Comparison of ENCODE assay signal across 12 mouse cellular contexts in the genomic region with DNA sequence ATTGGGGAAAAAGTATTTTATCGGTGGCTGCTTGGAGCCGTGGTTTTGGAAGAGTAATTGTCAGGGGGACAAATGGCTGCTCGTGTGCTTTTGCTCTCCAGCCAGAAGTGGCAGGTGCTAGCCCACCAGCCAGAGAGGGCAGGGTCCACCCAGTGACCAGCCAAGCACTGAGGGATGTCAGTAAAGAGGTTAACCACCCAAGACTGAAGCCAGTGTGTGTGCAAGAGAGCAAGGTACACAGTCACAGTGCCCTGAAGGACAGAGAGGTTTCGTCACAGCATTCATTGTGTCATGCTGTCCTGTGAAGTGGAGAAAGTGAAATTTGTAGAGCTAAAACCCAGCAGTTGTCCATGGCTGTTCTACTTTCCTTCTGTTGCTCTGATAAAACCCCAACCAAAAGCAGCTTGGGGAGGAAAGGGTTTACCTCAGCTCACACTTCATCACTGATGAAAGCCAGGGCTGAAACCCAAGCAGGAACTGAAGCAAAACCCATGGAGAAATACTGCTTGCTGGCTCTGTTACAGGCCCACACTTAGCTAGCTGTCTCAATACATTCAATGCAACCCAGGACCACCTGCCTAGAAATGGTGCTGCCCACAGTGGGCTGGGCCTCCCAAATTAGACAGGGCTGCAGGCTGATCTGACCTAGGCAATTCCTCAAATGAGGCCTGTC.
DNase-seq lines count a peak whose midpoint lies in the region; ATAC-seq lines count a peak whose summit lies in the region.
"Had no signal": no experiment of that assay in that cellular context is flagged by ENCODE, and none has a peak within 500 bp of the region (broad histone marks: within the 10 kb centered on the region; RNA-seq: fewer than 3 reads in every experiment).

No protein-coding gene starts in this region.

- peak; percentile 66 for ATAC-seq in lung, embryonic 16.5 days (ENCODE audit: low read depth)
- peak; percentile 48 for ATAC-seq in stomach, embryonic 15.5 days (ENCODE audit: insufficient read depth, low FRiP score, low read depth)
- ATAC-seq in monocyte, adult 5-6 weeks (replicated peaks; ENCODE audit: insufficient number of reproducible peaks, low FRiP score, low TSS enrichment, poor library complexity, severe bottlenecking) = no peak

- H3K27me3 ChIP-seq in lung, embryonic 16.5 days (ENCODE audit: control insufficient read depth, insufficient read depth, low read depth, low read length) = no peaks in the 10 kb centered on the region
- no peaks in the 10 kb centered on the region for H3K27me3 ChIP-seq in stomach, embryonic 15.5 days (replicated peaks)
- H3K27me3 ChIP-seq: embryonic facial prominence, embryonic 15.5 days; heart, embryonic 12.5 days had no signal

- H3K9me3 ChIP-seq in lung, embryonic 16.5 days (ENCODE audit: control insufficient read depth, low read length) = no peaks in the 10 kb centered on the region
- H3K9me3 ChIP-seq in stomach, embryonic 15.5 days = no peaks in the 10 kb centered on the region
- H3K9me3 ChIP-seq: embryonic facial prominence, embryonic 15.5 days; heart, embryonic 12.5 days had no signal

- peaks cover 18% of the 10 kb centered on the region for H3K4me1 ChIP-seq in lung, embryonic 16.5 days (replicated peaks; ENCODE audit: control insufficient read depth, insufficient read depth, low read length)
- peaks cover 9% of the 10 kb centered on the region; the same call in 1 of the 2 replicates for H3K4me1 ChIP-seq in stomach, embryonic 15.5 days

- H3K27ac ChIP-seq in lung, embryonic 16.5 days (ENCODE audit: low read length) = 0 out of 2 replicates have a peak overlapping the region, but pooled peaks have one; percentile 21
- H3K27ac ChIP-seq in stomach, embryonic 15.5 days = peak overlapping the region; percentile 21; the same call in 1 of the 2 replicates
- H3K27ac ChIP-seq: embryonic facial prominence, embryonic 15.5 days had no signal

- H3K4me3 ChIP-seq in lung, embryonic 16.5 days (ENCODE audit: low read length) = no peak overlapping the region
- H3K4me3 ChIP-seq in stomach, embryonic 15.5 days (replicated peaks) = no peak overlapping the region
- H3K4me3 ChIP-seq: embryonic facial prominence, embryonic 15.5 days; heart, embryonic 12.5 days had no signal

- H3K9ac ChIP-seq in lung, embryonic 16.5 days (ENCODE audit: low read length) = no peak overlapping the region; the same call in 1 of the 2 replicates
- no peak overlapping the region for H3K9ac ChIP-seq in stomach, embryonic 15.5 days
- H3K9ac ChIP-seq: embryonic facial prominence, embryonic 15.5 days; heart, embryonic 12.5 days had no signal

- no peak for DNase-seq in lung, postnatal 14 days
- peak; percentile 53 to 65 for DNase-seq in kidney, adult 8-10 months
- DNase-seq in liver = peak; percentile 29
- DNase-seq in gastrocnemius, postnatal 25 days = no peak
- DNase-seq: cerebellum, adult 9-10 months; left cerebral cortex, postnatal 4 days; right cerebral cortex, postnatal 25 days had no signal

- 70% methylated on average over 4 of the region's 4 CpGs for WGBS in lung, embryonic 16.5 days
- 81% methylated on average over 4 of the region's 4 CpGs for WGBS in stomach, embryonic 15.5 days

- no peak overlapping the region for H3K4me2 ChIP-seq in lung, embryonic 16.5 days (ENCODE audit: low read depth, low read length)
- H3K4me2 ChIP-seq in stomach, embryonic 15.5 days = no peak overlapping the region
- H3K4me2 ChIP-seq: embryonic facial prominence, embryonic 15.5 days; heart, embryonic 12.5 days had no signal

- no peaks in the 10 kb centered on the region for H3K36me3 ChIP-seq in lung, embryonic 16.5 days (ENCODE audit: control insufficient read depth, insufficient read depth, low read length)
- no peaks in the 10 kb centered on the region for H3K36me3 ChIP-seq in stomach, embryonic 15.5 days
- H3K36me3 ChIP-seq: embryonic facial prominence, embryonic 15.5 days; heart, embryonic 12.5 days had no signal

Comparison
In these comparisons a context has a peak if more than half of its experiments do, and no peak if none do; other contexts are left out.
1. DNase-seq: peak in kidney, adult 8-10 months (2 of 2) and liver (single experiment); none in lung, postnatal 14 days (single experiment) and gastrocnemius, postnatal 25 days (single experiment).